Mouse (Mus musculus) ES-Bruce4 (cell line): ENCODE results near the gene C130074G19Rik. TPM values are rescaled to one million over a fixed set of nuclear protein-coding genes. Genes with fewer than 3 reads are reported as not detected.

Experiments
- H3K27ac ChIP-seq: 2 replicates; pipeline ENCODE4 v1.5.1; 2012; ENCODE audit warnings: low read length, inconsistent platforms; ENCODE audit not compliant: insufficient read depth
- H3K27me3 ChIP-seq: 2 replicates; pipeline ENCODE4 v1.6.1; 2012; ENCODE audit warnings: mild to moderate bottlenecking, low read length, inconsistent platforms; ENCODE audit not compliant: control insufficient read depth, poor library complexity, insufficient read depth, severe bottlenecking
- H3K36me3 ChIP-seq: 2 replicates; pipeline ENCODE4 v1.6.1; 2012; ENCODE audit warnings: inconsistent platforms, mild to moderate bottlenecking, low read length, moderate library complexity; ENCODE audit not compliant: control insufficient read depth, poor library complexity, insufficient read depth, severe bottlenecking
- H3K4me1 ChIP-seq: one replicate; pipeline ENCODE4 v1.8.1; 2011; ENCODE audit warnings: low read length; ENCODE audit not compliant: control insufficient read depth, insufficient read depth
- H3K4me3 ChIP-seq: 2 replicates; pipeline ENCODE4 v1.5.1; 2011; ENCODE audit warnings: low read depth, mild to moderate bottlenecking, low read length
- H3K9ac ChIP-seq: 2 replicates; pipeline ENCODE4 v1.6.1; 2012; ENCODE audit warnings: low read depth, mild to moderate bottlenecking, inconsistent platforms; ENCODE audit not compliant: poor library complexity, severe bottlenecking
- H3K9me3 ChIP-seq: replicated peaks from 2 replicates; pipeline ENCODE4 v1.6.1; 2012; ENCODE audit warnings: mild to moderate bottlenecking, low read length, inconsistent platforms; ENCODE audit not compliant: control insufficient read depth, poor library complexity, insufficient read depth, severe bottlenecking
- CTCF ChIP-seq: IDR thresholded peaks from one replicate; pipeline ENCODE4 v1.8.1; 2011; ENCODE audit warnings: low read depth, low read length
- EP300 ChIP-seq: IDR thresholded peaks from 2 replicates; pipeline ENCODE4 v1.6.1; 2011; ENCODE audit warnings: low read depth, low read length; ENCODE audit not compliant: insufficient read depth
- POLR2A ChIP-seq: IDR thresholded peaks from one replicate; pipeline ENCODE4 v1.8.1; 2011; ENCODE audit warnings: low read length; ENCODE audit not compliant: insufficient read depth
- polyA plus RNA-seq: library from polyadenylated mRNA; stranded (reverse); fragments of >200 nt; gene quantifications from 2 replicates; pipeline ENCODE4 v1.2.4, GENCODE M21; 2011; ENCODE audit warnings: low read depth; ENCODE audit not compliant: missing spikeins, insufficient read depth, insufficient read length

Gene C130074G19Rik
- polyA plus RNA-seq, 1 experiment = 4.8 TPM

- H3K27ac ChIP-seq = no peak overlapping the region
- no peak overlapping the region for H3K4me3 ChIP-seq
- H3K27me3 ChIP-seq = no peaks in the 10 kb centered on the region
- TF ChIP-seq EP300 = 0 out of 2 replicates have a peak, but pooled peaks have one; percentile 10
- peak; percentile 33 for TF ChIP-seq CTCF
- no peak for TF ChIP-seq POLR2A
- H3K9ac ChIP-seq = no peak overlapping the region
- H3K4me1 ChIP-seq = no peaks in the 10 kb centered on the region
- H3K36me3 ChIP-seq = no peaks in the 10 kb centered on the region
- H3K9me3 ChIP-seq = no peaks in the 10 kb centered on the region
These were observed 31.0 kb downstream of the C130074G19Rik start for GRCm38 (mm10) chr1:184851741-184852618.

GRCm38 (mm10) chr1:184851166-184851565 lies 31.9 kb downstream of the C130074G19Rik start:
- Histone ChIP-seq H3K9me3 (no peaks in the 10 kb centered on the region), H3K27me3 (no peaks in the 10 kb centered on the region), H3K9ac (no peak overlapping the region), H3K36me3 (no peaks in the 10 kb centered on the region), H3K4me1 (no peaks in the 10 kb centered on the region), H3K27ac (no peak overlapping the region), H3K4me3 (no peak overlapping the region)
- TF ChIP-seq POLR2A (no peak), CTCF (no peak), EP300 (no peak)

GRCm38 (mm10) chr1:184846973-184847372 lies 36.0 kb downstream of the C130074G19Rik start:
- Histone ChIP-seq H3K36me3 (no peaks in the 10 kb centered on the region), H3K27ac (no peak overlapping the region), H3K27me3 (no peaks in the 10 kb centered on the region), H3K9me3 (no peaks in the 10 kb centered on the region), H3K4me3 (no peak overlapping the region), H3K4me1 (no peaks in the 10 kb centered on the region), H3K9ac (no peak overlapping the region)
- TF ChIP-seq CTCF = no peak
- no peak for TF ChIP-seq POLR2A
- TF ChIP-seq EP300 = no peak

- Histone ChIP-seq H3K4me3 (peak within 1 kb of the TSS; percentile 79), H3K27ac (no peak within 1 kb of the TSS), H3K9ac (peak within 1 kb of the TSS; percentile 47), H3K9me3 (no peaks in the 10 kb centered on the region), H3K36me3 (no peaks in the 10 kb centered on the region), H3K27me3 (no peaks in the 10 kb centered on the region), H3K4me1 (no peaks in the 10 kb centered on the region)
- no peak for TF ChIP-seq POLR2A
- no peak for TF ChIP-seq EP300
- TF ChIP-seq CTCF = no peak
These were observed 36.8 kb downstream of the C130074G19Rik start, which contains the start of gene Marc2 for GRCm38 (mm10) chr1:184846092-184846750. Marc2 (minus strand) TSS chr1:184846451.

- Histone ChIP-seq H3K4me3 (peak overlapping the region; percentile 79), H3K36me3 (no peaks in the 10 kb centered on the region), H3K4me1 (no peaks in the 10 kb centered on the region), H3K9me3 (no peaks in the 10 kb centered on the region), H3K27ac (no peak overlapping the region), H3K9ac (peak overlapping the region; percentile 47), H3K27me3 (no peaks in the 10 kb centered on the region)
- TF ChIP-seq CTCF = no peak
- no peak for TF ChIP-seq EP300
- TF ChIP-seq POLR2A = peak; percentile 66
These were observed 37.6 kb downstream of the C130074G19Rik start for GRCm38 (mm10) chr1:184845111-184846071.
